Mouse (Mus musculus): ENCODE measurements around the gene Dnpep.

The Dnpep gene

DNA sequence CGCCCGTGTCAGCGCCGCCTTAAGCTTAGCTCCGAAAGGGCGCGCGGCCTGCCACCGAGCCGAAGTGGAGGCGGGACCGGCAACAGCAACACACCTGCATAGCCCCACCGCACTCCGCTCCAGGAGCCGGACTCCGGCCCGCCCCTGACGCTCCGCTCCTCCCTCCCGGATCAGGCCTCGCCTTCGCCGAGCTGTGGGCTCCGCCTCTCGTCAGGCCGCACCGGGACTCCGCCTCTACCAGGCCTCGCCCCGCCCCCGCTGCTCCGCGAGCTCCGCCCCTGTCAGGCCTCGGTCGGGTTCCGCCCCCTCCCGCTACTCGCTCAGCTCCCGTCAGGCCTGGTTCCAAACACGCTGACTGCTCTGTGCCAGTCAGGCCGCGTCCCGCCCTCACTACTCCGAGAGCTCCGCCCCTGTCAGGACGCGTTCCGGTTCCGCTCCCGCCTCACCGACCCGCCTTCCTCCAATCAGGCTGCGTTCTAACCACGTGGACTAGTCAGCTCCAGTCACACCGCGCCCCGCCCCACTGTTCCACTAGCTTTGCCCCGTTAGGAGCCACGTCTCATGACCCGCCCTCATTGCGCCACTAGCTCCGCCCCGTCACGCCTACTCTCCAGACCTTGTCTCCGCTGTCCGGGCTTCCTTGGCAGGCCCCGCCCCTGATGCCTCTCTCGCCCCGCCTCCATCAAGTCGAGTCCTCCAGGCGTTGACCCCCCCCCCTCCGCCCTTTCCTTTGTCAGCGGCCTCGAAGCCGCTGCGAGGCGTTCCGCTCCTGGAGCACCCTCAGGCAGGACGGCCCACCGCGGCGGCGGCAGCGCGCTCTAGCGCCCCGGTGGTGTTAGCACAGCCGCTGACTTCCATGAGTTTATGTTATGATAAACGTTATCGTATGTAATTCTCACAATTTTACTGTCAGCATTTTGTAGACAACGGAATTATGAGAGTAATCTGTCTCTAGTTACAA lies at the start of gene Dnpep:
Gene Dnpep (minus strand): TSS at position 750 of the 961 bp plus-strand sequence.
- DNase-seq (ENCODE audit: low read depth) = peak; percentile 100

GRCm38 (mm10) chr1:75365510-75366137 lies 47.8 kb upstream of the Dnpep start:
- no peak for DNase-seq (ENCODE audit: low read depth)

DNA sequence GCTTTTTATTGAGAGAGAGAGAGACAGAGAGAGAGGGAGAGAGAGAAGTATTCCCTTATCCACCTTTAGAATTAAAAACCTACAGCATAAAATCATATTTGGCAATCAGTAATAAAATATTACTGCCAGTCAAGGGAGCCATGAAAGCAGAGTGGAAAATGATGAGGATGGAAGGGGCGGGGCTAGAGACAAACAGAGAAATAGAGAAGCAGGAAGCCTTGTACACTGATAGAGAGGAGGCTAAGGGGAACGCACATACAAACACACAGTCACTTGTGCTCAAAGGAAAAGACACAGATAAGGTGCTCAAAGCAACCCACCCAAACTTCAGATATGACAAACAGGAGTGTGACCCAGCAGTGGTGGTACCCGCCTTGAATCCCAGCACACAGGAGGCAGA lies 46.1 kb upstream of the Dnpep start:
- DNase-seq (ENCODE audit: low read depth) = no peak

- no peak for DNase-seq (ENCODE audit: low read depth)
Observed at GRCm38 (mm10) chr1:75361750-75362149, 44.0 kb upstream of the Dnpep start.

DNA sequence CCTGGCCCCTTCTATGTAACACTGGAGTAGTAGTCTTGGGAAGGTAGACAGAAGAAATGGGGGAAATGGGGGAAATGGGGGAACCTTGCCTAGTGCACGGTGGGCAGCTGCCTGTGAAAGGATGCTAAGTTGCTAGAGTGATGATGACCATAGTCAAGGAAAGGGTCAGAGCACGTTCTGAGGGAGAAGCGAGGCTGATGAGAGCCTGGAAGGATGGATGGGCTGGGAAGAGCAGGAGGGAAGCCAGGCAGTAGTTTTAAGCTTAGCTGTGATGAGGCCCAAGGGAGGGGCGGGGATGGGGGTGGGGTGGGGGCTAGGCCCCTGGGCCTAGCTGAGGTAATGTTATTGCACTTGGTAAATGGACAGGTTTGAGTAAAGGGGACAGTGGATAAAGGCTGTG lies 43.3 kb upstream of the Dnpep start:
- no peak for DNase-seq (ENCODE audit: low read depth)

GRCm38 (mm10) chr1:75360112-75361031 lies 42.6 kb upstream of the Dnpep start, which contains the start of gene Des:
Des (plus strand) TSS chr1:75360329.
- no peak for DNase-seq (ENCODE audit: low read depth)

GRCm38 (mm10) chr1:75359346-75359745 lies 41.6 kb upstream of the Dnpep start:
- DNase-seq (ENCODE audit: low read depth) = no peak

DNA sequence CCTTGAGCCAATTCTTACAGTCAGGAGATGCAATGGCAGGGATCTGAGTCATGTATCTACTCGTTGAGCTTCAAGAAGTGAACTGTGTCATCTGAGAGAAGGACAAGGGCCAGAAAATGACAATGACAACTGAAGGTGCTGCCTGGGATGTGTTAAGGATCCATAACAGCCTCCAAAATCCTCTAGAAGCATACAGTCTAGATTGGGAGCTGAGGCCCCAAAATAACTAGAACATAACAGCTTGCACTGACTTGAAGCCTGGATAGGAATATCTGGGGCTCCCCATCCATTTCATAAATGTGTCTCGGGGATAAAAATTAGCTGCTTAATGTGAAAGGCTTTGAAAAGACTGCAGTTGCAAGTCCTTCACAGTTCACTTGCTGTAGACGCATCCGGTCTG lies 40.2 kb upstream of the Dnpep start:
- DNase-seq (ENCODE audit: low read depth) = no peak

DNA sequence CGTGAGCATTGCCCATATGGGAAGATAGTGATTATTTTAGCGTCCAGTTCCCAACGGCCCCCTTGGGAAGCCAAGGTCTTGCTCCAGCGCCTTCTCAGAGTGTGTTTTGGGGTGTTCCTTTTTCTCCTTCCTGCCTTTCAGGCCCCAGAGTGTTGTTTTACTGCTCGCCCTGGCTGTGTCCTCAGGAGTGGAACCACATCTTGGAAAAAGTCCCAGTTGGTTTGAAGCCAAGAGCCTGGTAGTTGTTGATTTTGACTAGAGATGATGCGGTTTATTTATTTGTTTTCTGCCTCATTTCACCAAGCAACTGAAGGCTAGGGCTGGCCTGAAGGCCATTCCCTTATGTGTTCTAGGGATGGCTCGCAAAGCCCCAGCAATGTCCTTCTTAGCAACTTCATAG lies 39.5 kb upstream of the Dnpep start:
- no peak for DNase-seq (ENCODE audit: low read depth)

- no peak for DNase-seq (ENCODE audit: low read depth)
Observed at GRCm38 (mm10) chr1:75349275-75349674, 31.5 kb upstream of the Dnpep start.

- no peak for DNase-seq (ENCODE audit: low read depth)
Observed at GRCm38 (mm10) chr1:75347279-75347678, 29.5 kb upstream of the Dnpep start.

- no peak for DNase-seq (ENCODE audit: low read depth)
Observed at GRCm38 (mm10) chr1:75345036-75345935, 27.5 kb upstream of the Dnpep start.

GRCm38 (mm10) chr1:75344291-75345035 lies 26.7 kb upstream of the Dnpep start:
- DNase-seq (ENCODE audit: low read depth) = no peak

DNA sequence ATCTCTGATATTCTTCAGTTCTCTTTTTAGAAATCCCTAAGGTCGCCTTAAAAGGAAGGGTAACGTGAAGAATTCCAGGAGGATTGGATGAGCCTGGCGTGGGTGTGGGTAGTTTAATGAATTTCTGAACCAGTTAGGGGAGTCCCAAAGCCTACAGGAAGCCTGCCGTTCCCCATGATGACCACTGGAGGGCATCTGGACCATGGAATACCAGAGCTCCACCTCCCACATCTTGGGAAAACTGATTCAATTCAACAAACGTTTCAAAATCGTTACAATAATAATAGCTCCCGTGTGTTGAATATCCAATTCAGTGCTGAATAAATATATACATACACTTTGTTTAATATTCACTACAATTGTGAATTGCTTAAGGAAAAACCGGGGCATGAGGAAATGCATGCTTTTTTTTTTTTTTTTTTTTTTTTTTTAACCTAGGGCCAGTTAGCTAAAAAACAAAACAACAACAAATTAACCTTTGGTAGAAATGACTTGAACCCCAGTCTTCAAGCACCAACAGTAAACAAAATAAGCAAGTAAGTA lies 25.2 kb upstream of the Dnpep start:
- DNase-seq (ENCODE audit: low read depth) = peak; percentile 38

DNA sequence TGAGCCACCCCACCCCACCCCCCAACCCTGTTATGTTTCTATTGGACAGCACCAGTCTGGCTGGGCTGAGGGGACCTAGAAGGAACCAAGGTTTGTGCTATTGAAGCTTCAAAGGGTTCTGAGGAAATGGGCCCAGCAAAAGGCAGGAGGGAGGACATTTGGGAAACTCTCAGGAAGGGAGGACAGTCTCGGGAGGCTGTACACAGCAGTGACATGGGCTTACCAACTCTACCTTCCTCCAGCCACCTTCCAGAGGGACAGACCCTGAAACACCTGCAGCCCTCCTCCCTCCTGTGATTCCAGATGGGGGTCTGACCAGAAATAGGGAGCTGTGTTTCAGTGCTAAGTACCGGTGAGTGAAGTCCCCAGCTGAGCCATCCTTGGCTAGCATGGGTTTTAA lies 22.7 kb upstream of the Dnpep start:
- no peak for DNase-seq (ENCODE audit: low read depth)

DNA sequence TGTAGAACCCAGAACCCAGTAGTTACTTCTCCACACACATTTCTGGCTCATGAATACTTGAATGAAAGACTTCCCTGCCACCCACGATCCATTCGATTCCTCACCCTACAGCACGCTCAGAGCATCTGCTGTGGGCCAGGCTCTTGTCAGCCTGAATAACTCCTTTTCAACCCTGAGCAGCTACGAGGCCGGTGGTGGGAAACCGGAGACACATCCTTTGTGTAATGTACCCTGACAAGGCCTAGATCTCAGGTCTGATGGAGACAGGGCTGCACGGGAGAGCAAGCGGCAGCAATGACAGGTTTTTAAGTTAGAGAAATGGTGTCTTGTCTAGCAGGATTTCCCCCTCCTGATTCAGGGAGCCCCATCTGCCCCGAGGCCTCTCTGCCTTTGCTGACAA lies 21.5 kb upstream of the Dnpep start:
- DNase-seq (ENCODE audit: low read depth) = no peak

DNA sequence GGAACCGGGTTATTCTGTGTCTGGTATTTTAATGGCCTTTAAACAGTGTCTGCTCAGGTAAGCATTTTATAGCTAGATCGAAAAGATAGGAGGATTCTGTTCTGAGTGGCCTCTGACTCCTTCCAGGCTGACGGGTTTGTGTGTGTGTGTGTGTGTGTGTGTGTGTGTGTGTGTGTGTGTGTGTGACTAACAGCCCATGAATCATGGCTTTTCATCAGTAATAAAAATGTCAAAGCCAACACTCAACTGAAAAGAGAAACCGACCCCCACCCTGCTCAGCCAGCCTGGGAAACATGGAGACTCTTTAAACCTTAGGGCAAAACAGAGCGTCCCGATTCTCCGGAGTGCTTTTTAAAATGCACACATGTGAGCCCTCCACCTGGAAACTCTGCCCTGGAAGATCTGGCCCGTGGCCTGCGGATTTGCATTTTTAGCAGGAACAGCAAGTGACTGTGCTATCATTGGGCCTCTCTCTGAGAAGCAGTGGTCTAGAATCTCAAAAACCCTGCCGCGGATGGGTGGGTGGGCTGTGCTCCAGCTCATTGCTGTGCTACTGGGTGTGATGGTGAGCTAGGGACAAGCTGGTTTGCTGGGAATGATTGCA lies 20.4 kb upstream of the Dnpep start:
- peak; percentile 26 for DNase-seq (ENCODE audit: low read depth)

GRCm38 (mm10) chr1:75337097-75337496 lies 19.3 kb upstream of the Dnpep start:
- DNase-seq (ENCODE audit: low read depth) = no peak

- DNase-seq (ENCODE audit: low read depth) = no peak
Observed at GRCm38 (mm10) chr1:75336461-75336860, 18.7 kb upstream of the Dnpep start.

DNA sequence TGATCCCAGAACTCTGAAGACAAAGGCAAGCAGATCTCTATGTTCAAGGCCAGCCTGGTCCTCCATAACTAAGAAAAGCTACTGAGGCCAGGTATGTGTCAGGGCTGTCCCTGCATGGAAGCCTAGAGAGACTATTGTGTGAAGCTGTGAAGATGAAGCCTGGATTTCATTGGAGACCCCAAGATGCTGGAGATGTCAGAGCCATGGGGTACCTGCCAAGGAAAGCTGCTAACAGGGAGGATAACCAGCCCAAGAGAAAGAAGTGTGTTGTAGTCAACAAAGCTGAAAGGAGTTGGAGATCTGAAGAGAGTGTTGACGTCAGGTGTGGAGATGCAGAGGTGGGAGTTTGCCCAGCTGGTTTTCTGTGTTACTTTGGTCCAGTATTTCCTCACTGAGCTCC lies 13.5 kb upstream of the Dnpep start:
- DNase-seq (ENCODE audit: low read depth) = no peak

Data from fibroblast of lung, adult 2 months (primary cell).